Mouse (Mus musculus) embryo, embryonic 11.5 days (tissue): ENCODE measurements around the gene 2310061I04Rik.
A peak's percentile ranks its signal among the peaks of the same experiment; 100 is the strongest.
"Not testable (repeated sequence)": the region's sequence is repeated elsewhere in the genome, so short reads cannot be mapped to it uniquely, and the experiment has no call there.

Source experiments
- DNase-seq: peaks from one replicate; pipeline ENCODE4 v3.0.0-alpha.2; 2012; ENCODE audit warnings: low read depth, low spot score

Gene 2310061I04Rik

GRCm38 (mm10) chr17:35896781-35897643 lies at the start of gene 2310061I04Rik:
Gene 2310061I04Rik, minus strand, starts transcription at chr17:35897431.
- DNase-seq, result peak; percentile 87

GRCm38 (mm10) chr17:35939941-35940340 lies 42.7 kb upstream of the 2310061I04Rik start:
- DNase-seq, result no peak

GRCm38 (mm10) chr17:35939108-35939507 lies 41.9 kb upstream of the 2310061I04Rik start:
- no peak for DNase-seq

- peak; percentile 53 for DNase-seq
Observed at GRCm38 (mm10) chr17:35937700-35938348, 40.6 kb upstream of the 2310061I04Rik start.

GRCm38 (mm10) chr17:35935763-35936162 lies 38.5 kb upstream of the 2310061I04Rik start:
- not testable (repeated sequence) for DNase-seq

GRCm38 (mm10) chr17:35932608-35933007 lies 35.4 kb upstream of the 2310061I04Rik start:
- no peak for DNase-seq

GRCm38 (mm10) chr17:35930627-35931026 lies 33.4 kb upstream of the 2310061I04Rik start:
- DNase-seq, result no peak

GRCm38 (mm10) chr17:35929534-35929933 lies 32.3 kb upstream of the 2310061I04Rik start:
- DNase-seq, result no peak

- DNase-seq, result no peak
Observed at GRCm38 (mm10) chr17:35927471-35927870, 30.2 kb upstream of the 2310061I04Rik start.

GRCm38 (mm10) chr17:35923281-35923680 lies 26.1 kb upstream of the 2310061I04Rik start:
- DNase-seq, result no peak

- DNase-seq, result no peak
Observed at GRCm38 (mm10) chr17:35922566-35922965, 25.3 kb upstream of the 2310061I04Rik start.

GRCm38 (mm10) chr17:35921710-35922109 lies 24.5 kb upstream of the 2310061I04Rik start:
- no peak for DNase-seq

GRCm38 (mm10) chr17:35920862-35921562 lies 23.8 kb upstream of the 2310061I04Rik start:
- DNase-seq, result peak; percentile 46

- DNase-seq, result no peak
Observed at GRCm38 (mm10) chr17:35920384-35920783, 23.2 kb upstream of the 2310061I04Rik start.

- no peak for DNase-seq
Observed at GRCm38 (mm10) chr17:35919864-35920301, 22.7 kb upstream of the 2310061I04Rik start.

- peak; percentile 94 for DNase-seq
Observed at GRCm38 (mm10) chr17:35919060-35919715, 22.0 kb upstream of the 2310061I04Rik start.

- peak; percentile 57 for DNase-seq
Observed at GRCm38 (mm10) chr17:35918276-35919059, 21.2 kb upstream of the 2310061I04Rik start.

- peak; percentile 48 for DNase-seq
Observed at GRCm38 (mm10) chr17:35917463-35918251, 20.4 kb upstream of the 2310061I04Rik start.

GRCm38 (mm10) chr17:35917143-35917462 lies 19.9 kb upstream of the 2310061I04Rik start:
- DNase-seq, result no peak
